Mouse (Mus musculus): ENCODE data around the gene Pan3. TPM values are rescaled to one million over a fixed set of nuclear protein-coding genes. Genes with fewer than 3 reads are reported as not detected.
A peak's percentile ranks its signal among the peaks of the same experiment; 100 is the strongest.

Gene Pan3
- total RNA-seq, 2 experiments from 2014 or later = 67.8 to 105 TPM

GRCm38 (mm10) chr5:147584648-147585047 is 154.7 kb downstream of the Pan3 start:
- no peak for DNase-seq (ENCODE audit: low spot score in 2 of 2)
- intact Hi-C loops (cut with DNase I) = loop anchor here (2.0 to 10.0 kb wide), 2 partner anchors 264 to 360 kb away; no protein-coding TSS in a partner anchor

- intact Hi-C loops (cut with DNase I) = loop anchor here (2.0 to 10.0 kb wide), 2 partner anchors 264 to 360 kb away; no protein-coding TSS in a partner anchor
Observed at GRCm38 (mm10) chr5:147585070-147585469, 155.1 kb downstream of the Pan3 start.

GRCm38 (mm10) chr5:147589814-147590213 is 159.9 kb downstream of the Pan3 start:
- intact Hi-C loops (cut with DNase I) = loop anchor here (10.0 kb wide), 1 partner anchor 355 kb away; no protein-coding TSS in a partner anchor
- peak in 1 of 2 experiments; percentile 10 for DNase-seq (ENCODE audit: low spot score in 2 of 2)

More at GRCm38 (mm10) chr5:147585070-147585469, 155.1 kb downstream of the Pan3 start:
- no peak for DNase-seq (ENCODE audit: low spot score in 2 of 2)

GRCm38 (mm10) chr5:147597825-147598224 is 167.9 kb downstream of the Pan3 start:
- intact Hi-C loops (cut with DNase I) = no loop called here
- DNase-seq (ENCODE audit: low spot score in 2 of 2) = no peak

Other genes with a start within 250 kb of the Pan3 start
- under 1 TPM; 0.17 to 0.52 TPM for gene Gsx1, start 241.5 kb upstream of the Pan3 start, total RNA-seq (2021)
- not detected for gene Pdx1, start 160.2 kb upstream of the Pan3 start, total RNA-seq (2021)
- not detected for gene Cdx2, start 122.9 kb upstream of the Pan3 start, total RNA-seq (2021)
- gene Urad, start 107.7 kb upstream of the Pan3 start, total RNA-seq (2021) = not detected
- gene Flt3, start 29.7 kb upstream of the Pan3 start, total RNA-seq (2021) = 1 to 10 TPM; 4.8 to 7.0 TPM

Data from left cerebral cortex, postnatal 36 days (tissue).